Mouse (Mus musculus): ENCODE measurements around the gene Lrrc8c. TPM values are rescaled to one million over a fixed set of nuclear protein-coding genes. Genes with fewer than 3 reads are reported as not detected.

Gene Lrrc8c
- total and polyA plus RNA-seq, 3 experiments, result 10.1 to 70.0 (median 50.6) TPM

DNA sequence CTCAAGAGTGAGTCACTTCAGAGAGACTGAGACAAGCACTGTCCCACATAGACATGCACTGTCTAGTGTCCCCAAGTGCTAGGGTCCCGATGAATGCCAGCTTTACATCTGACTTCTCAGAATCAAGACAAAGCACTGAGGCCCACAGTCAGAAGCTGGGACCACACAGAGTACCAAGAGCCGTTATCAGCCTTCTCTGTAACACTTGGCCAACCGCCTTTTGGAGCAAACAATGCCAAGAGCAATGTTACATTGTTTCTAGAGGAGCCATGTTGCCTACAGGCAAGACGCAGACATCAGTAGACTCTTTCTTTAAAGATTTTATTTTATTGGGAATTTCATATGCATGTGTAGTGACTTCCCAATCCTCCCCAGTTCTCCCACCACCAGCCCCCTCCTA is 73.2 kb downstream of the Lrrc8c start:
- DNase-seq (ENCODE audit: low spot score) (no peak), ATAC-seq (ENCODE audit: extremely low read depth, insufficient number of reproducible peaks, low FRiP score, poor library complexity, severe bottlenecking) (no peak)
- no peak overlapping the region for H3K4me3 ChIP-seq (ENCODE audit: low read depth, low read length)
- peaks cover 72% of the 10 kb centered on the region for H3K36me3 ChIP-seq (replicated peaks)
- TF ChIP-seq GATA1 (IDR thresholded peaks at IDR 0.05; ENCODE audit: borderline replicate concordance, low read length) (no peak), TAL1 (conservative IDR thresholded peaks at IDR 0.05; ENCODE audit: low read depth, low read length) (no peak), GATA2 (IDR thresholded peaks at IDR 0.05; ENCODE audit: borderline replicate concordance, low read depth, low read length) (no peak), CTCF (IDR thresholded peaks at IDR 0.05; ENCODE audit: low read depth, low read length) (no peak), POLR2AphosphoS5 (IDR thresholded peaks at IDR 0.05; ENCODE audit: insufficient replicate concordance, low read depth, low read length) (no peak)
- H3K9me3 ChIP-seq (replicated peaks), result no peaks in the 10 kb centered on the region
- H3K27me3 ChIP-seq (ENCODE audit: insufficient read depth, low read length), result no peaks in the 10 kb centered on the region
- H3K4me1 ChIP-seq (ENCODE audit: insufficient read depth, low read depth, low read length), result no peaks in the 10 kb centered on the region

DNA sequence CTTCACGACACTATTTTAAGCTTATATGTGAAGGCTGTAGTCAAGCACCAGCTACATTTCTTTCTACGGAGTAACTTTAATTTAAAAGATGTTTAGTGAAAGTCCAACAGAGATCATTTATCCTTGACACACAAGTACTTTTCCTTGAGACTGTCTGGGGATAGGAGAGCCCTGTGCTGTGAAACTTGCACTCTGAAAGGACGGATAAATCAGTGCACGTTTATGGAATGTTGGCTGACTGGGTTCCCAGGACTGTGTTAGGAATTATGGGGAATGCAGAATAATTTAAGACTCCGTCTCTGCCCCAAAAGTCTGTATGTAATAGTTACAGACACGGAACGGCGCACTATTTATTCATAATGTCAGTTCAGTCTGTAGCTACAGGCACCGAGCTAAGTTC is 74.4 kb downstream of the Lrrc8c start:
- TF ChIP-seq TAL1 (conservative IDR thresholded peaks at IDR 0.05; ENCODE audit: low read depth, low read length), result no peak
- no peak for TF ChIP-seq GATA1 (IDR thresholded peaks at IDR 0.05; ENCODE audit: borderline replicate concordance, low read length)
- TF ChIP-seq CTCF (IDR thresholded peaks at IDR 0.05; ENCODE audit: low read depth, low read length), result no peak
- no peak for TF ChIP-seq POLR2AphosphoS5 (IDR thresholded peaks at IDR 0.05; ENCODE audit: insufficient replicate concordance, low read depth, low read length)
- TF ChIP-seq GATA2 (IDR thresholded peaks at IDR 0.05; ENCODE audit: borderline replicate concordance, low read depth, low read length), result no peak
- no peak for DNase-seq (ENCODE audit: low spot score)
- ATAC-seq (ENCODE audit: extremely low read depth, insufficient number of reproducible peaks, low FRiP score, poor library complexity, severe bottlenecking), result no peak
- Histone ChIP-seq H3K4me1 (ENCODE audit: insufficient read depth, low read depth, low read length) (no peaks in the 10 kb centered on the region), H3K27me3 (ENCODE audit: insufficient read depth, low read length) (no peaks in the 10 kb centered on the region), H3K9me3 (replicated peaks) (no peaks in the 10 kb centered on the region), H3K36me3 (replicated peaks) (peaks cover 63% of the 10 kb centered on the region), H3K4me3 (ENCODE audit: low read depth, low read length) (no peak overlapping the region)

DNA sequence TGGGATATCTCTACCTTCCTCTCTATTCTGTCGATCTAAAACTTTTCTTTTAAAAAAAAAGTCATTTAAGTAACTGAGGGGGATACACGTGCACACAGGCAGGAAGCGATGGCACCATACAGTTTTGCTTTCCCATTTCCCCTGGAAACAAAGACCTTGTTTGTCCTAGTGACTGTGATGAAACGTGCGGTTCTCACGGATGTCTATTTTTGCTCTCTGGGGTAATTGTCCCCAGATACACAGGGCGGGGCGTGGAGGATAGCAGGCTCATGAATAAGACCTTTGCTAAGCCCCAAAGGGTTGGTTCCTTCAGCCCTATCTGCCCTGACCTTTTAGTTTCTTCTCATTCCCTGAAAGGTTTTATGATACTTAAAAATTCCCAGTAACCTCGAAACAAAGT is 79.7 kb downstream of the Lrrc8c start:
- no peaks in the 10 kb centered on the region for H3K9me3 ChIP-seq (replicated peaks)

DNA sequence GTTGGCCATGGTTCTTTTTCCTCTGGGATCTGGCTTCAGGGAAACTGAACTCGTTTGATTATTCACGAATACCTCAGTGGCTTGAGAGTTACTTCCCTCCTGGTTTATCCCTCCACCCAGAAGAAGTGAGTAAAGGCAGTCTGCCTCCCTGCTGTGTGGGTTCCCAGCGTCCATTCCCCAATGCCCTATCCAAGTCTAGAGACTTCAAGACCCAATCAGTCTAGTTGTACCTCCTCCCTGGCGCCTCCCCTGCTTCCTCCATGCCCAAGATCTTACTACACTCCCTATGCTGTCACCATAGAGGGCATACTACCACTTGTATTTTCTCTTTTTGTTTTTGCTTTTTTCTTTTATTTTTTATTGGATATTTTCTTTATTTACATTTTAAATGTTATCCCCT is 80.1 kb downstream of the Lrrc8c start:
- H3K27me3 ChIP-seq (ENCODE audit: insufficient read depth, low read length), result no peaks in the 10 kb centered on the region
- no peak for DNase-seq (ENCODE audit: low spot score)
- no peak for ATAC-seq (ENCODE audit: extremely low read depth, insufficient number of reproducible peaks, low FRiP score, poor library complexity, severe bottlenecking)
- TF ChIP-seq POLR2AphosphoS5 (IDR thresholded peaks at IDR 0.05; ENCODE audit: insufficient replicate concordance, low read depth, low read length) (no peak), TAL1 (conservative IDR thresholded peaks at IDR 0.05; ENCODE audit: low read depth, low read length) (no peak), GATA2 (IDR thresholded peaks at IDR 0.05; ENCODE audit: borderline replicate concordance, low read depth, low read length) (no peak), CTCF (IDR thresholded peaks at IDR 0.05; ENCODE audit: low read depth, low read length) (no peak), GATA1 (IDR thresholded peaks at IDR 0.05; ENCODE audit: borderline replicate concordance, low read length) (no peak)
- H3K9me3 ChIP-seq (replicated peaks), result no peaks in the 10 kb centered on the region
- peaks cover 49% of the 10 kb centered on the region for H3K36me3 ChIP-seq (replicated peaks)
- H3K4me3 ChIP-seq (ENCODE audit: low read depth, low read length), result no peak overlapping the region
- H3K4me1 ChIP-seq (ENCODE audit: insufficient read depth, low read depth, low read length), result no peaks in the 10 kb centered on the region

More for the DNA sequence above, 79.7 kb downstream of the Lrrc8c start:
- peaks cover 50% of the 10 kb centered on the region for H3K36me3 ChIP-seq (replicated peaks)
- no peaks in the 10 kb centered on the region for H3K27me3 ChIP-seq (ENCODE audit: insufficient read depth, low read length)
- H3K4me3 ChIP-seq (ENCODE audit: low read depth, low read length), result no peak overlapping the region
- DNase-seq (ENCODE audit: low spot score), result no peak
- TF ChIP-seq GATA2 (IDR thresholded peaks at IDR 0.05; ENCODE audit: borderline replicate concordance, low read depth, low read length) (no peak), CTCF (IDR thresholded peaks at IDR 0.05; ENCODE audit: low read depth, low read length) (no peak), TAL1 (conservative IDR thresholded peaks at IDR 0.05; ENCODE audit: low read depth, low read length) (no peak), POLR2AphosphoS5 (IDR thresholded peaks at IDR 0.05; ENCODE audit: insufficient replicate concordance, low read depth, low read length) (no peak), GATA1 (IDR thresholded peaks at IDR 0.05; ENCODE audit: borderline replicate concordance, low read length) (no peak)
- H3K4me1 ChIP-seq (ENCODE audit: insufficient read depth, low read depth, low read length), result no peaks in the 10 kb centered on the region
- no peak for ATAC-seq (ENCODE audit: extremely low read depth, insufficient number of reproducible peaks, low FRiP score, poor library complexity, severe bottlenecking)

DNA sequence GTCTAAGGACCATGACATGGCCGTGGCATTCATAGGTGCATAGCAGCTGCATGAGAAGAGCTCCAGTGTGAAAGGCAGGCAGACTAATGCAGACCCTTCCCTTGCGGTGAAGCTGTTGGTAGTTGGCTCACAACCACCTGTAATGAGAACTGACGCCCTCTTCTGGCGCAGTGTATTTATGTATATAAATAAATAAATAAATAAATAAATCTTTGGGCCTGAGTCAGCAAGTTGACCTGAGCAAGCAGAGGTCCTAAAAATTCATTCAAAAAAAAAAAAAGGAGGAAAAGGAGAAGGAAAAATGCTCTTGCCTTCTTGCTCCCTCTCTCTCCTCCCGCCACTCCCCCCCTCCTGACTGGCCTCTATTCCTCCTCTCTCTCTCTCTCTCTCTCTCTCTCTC is 81.8 kb downstream of the Lrrc8c start:
- DNase-seq (ENCODE audit: low spot score) (no peak), ATAC-seq (ENCODE audit: extremely low read depth, insufficient number of reproducible peaks, low FRiP score, poor library complexity, severe bottlenecking) (no peak)
- Histone ChIP-seq H3K27me3 (ENCODE audit: insufficient read depth, low read length) (no peaks in the 10 kb centered on the region), H3K9me3 (replicated peaks) (no peaks in the 10 kb centered on the region), H3K4me3 (ENCODE audit: low read depth, low read length) (no peak overlapping the region), H3K36me3 (replicated peaks) (peaks cover 47% of the 10 kb centered on the region), H3K4me1 (ENCODE audit: insufficient read depth, low read depth, low read length) (no peaks in the 10 kb centered on the region)
- TF ChIP-seq TAL1 (conservative IDR thresholded peaks at IDR 0.05; ENCODE audit: low read depth, low read length) (no peak), CTCF (IDR thresholded peaks at IDR 0.05; ENCODE audit: low read depth, low read length) (no peak), GATA2 (IDR thresholded peaks at IDR 0.05; ENCODE audit: borderline replicate concordance, low read depth, low read length) (no peak), POLR2AphosphoS5 (IDR thresholded peaks at IDR 0.05; ENCODE audit: insufficient replicate concordance, low read depth, low read length) (no peak), GATA1 (IDR thresholded peaks at IDR 0.05; ENCODE audit: borderline replicate concordance, low read length) (no peak)

DNA sequence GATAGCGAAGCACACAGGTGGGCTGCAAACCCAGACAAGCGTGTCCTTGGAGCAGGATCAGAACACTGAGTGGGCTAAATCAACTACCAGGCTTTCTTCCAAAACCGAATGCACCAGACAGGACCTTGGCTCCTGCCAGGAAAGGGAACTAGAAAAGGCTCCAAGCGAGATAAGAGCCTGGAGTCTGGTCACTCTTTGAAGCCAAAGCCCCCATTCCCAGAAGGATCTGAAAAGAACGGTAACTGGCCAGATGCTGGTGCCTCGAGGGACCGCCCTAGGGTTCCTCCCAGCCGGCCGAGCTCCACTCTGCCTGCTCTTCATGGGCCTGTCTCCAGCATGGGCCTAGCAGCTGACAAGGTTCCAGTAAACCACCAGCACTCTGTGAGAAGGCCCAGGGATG is 83.4 kb downstream of the Lrrc8c start:
- no peak for DNase-seq (ENCODE audit: low spot score)
- ATAC-seq (ENCODE audit: extremely low read depth, insufficient number of reproducible peaks, low FRiP score, poor library complexity, severe bottlenecking), result no peak
- Histone ChIP-seq H3K27me3 (ENCODE audit: insufficient read depth, low read length) (no peaks in the 10 kb centered on the region), H3K9me3 (replicated peaks) (no peaks in the 10 kb centered on the region), H3K36me3 (replicated peaks) (peaks cover 54% of the 10 kb centered on the region), H3K4me1 (ENCODE audit: insufficient read depth, low read depth, low read length) (no peaks in the 10 kb centered on the region), H3K4me3 (ENCODE audit: low read depth, low read length) (no peak overlapping the region)
- no peak for TF ChIP-seq CTCF (IDR thresholded peaks at IDR 0.05; ENCODE audit: low read depth, low read length)
- no peak for TF ChIP-seq GATA2 (IDR thresholded peaks at IDR 0.05; ENCODE audit: borderline replicate concordance, low read depth, low read length)
- TF ChIP-seq POLR2AphosphoS5 (IDR thresholded peaks at IDR 0.05; ENCODE audit: insufficient replicate concordance, low read depth, low read length), result no peak
- TF ChIP-seq TAL1 (conservative IDR thresholded peaks at IDR 0.05; ENCODE audit: low read depth, low read length), result no peak
- TF ChIP-seq GATA1 (IDR thresholded peaks at IDR 0.05; ENCODE audit: borderline replicate concordance, low read length), result no peak

Data from G1E (cell line).